Mouse (Mus musculus) heart, postnatal 4 days (tissue): ENCODE results near the gene Abca1. TPM values are rescaled to one million over a fixed set of nuclear protein-coding genes. Genes with fewer than 3 reads are reported as not detected.

Experiments
- DNase-seq: peaks from one replicate; pipeline ENCODE4 v3.0.0; 2021
- total RNA-seq, 2 experiments: library from RNA; stranded (reverse); gene quantifications; 2 replicates each; pipeline ENCODE4 v1.2.3; 2021

Abca1 gene
- total RNA-seq: 10 to 100 TPM in 1 of 2 experiments, 1 to 10 TPM in 1; 9.5 to 11.6 TPM

DNA sequence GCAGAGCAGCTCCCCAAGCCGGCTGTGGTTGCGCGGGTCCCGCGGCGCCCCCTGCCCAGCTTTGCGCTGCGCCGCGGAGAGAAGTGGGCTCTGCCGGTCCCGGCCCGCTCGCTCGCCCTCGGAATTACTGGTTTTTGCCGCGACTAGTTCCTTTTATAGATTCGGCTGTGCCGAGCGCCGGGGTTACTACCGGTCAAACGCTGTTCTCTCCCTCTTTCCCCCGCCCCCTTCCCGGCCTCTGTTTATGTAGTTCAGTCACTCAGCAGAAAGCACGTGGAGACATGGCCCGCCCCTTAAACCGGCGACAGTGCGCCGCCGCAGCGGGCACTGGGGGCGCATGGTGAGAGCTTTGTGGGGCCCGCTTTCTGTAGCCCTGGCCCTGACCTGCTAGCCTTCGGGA, at the start of gene Abca1:
Gene Abca1 (minus strand): TSS at position 129 of the 400 bp plus-strand sequence.
- peak; percentile 91 for DNase-seq

DNA sequence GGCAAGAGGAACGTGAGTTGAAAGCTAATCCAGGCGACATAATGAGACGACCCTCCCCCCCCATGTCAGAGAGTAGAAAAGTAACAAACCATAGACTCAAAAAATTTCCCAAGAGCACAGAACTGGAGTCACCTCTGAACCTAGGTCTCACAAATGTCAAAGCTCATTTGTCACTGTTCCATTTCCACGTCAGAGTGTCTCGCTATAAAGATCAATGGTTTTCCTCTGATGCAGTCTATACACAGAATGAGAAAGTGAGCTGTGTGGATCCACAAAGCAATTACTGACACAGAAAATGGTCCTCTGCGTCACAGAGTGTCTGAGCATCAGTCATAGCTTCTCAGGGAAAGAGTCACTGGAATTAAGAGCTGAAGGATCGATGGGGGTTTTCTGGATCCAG, 44.8 kb upstream of the Abca1 start:
- DNase-seq: no peak

DNA sequence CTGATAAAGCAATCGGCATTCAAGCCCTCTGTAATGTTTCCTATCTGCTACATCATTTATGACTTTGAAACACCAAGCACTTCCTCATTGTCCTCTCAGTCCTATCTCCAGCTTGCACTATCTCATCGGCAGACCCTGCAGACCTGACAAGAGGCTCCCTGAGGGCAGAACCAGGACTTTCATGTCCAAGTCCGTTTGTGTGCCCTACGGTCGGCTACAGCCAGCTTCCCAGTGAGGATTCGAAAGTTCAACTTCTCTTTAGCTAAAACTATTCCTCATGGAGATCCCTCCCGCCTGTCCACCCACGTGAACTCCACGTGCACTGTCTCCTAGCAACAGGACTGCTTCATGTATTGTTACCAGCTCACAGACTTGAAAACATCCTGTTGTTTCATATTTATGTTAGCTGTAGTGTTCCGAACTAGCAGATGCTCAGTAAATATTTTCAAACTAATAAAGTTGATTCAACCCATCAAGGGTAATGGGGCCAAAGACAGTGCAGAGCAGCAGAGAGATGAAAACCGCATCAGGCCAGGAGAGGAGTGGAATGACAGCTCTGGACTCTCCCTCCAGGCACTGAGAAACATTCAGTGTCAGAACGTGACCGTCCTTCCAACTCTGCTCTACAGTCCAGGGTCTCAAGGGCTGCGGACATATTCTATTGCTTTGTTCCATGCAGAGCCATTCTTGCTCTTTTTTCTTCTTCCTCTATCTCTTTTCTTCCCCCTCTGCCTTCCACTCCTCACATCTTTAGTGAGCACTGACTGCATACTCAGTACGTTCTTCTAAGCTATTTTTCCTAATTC, 44.1 kb upstream of the Abca1 start:
- DNase-seq: no peak

DNA sequence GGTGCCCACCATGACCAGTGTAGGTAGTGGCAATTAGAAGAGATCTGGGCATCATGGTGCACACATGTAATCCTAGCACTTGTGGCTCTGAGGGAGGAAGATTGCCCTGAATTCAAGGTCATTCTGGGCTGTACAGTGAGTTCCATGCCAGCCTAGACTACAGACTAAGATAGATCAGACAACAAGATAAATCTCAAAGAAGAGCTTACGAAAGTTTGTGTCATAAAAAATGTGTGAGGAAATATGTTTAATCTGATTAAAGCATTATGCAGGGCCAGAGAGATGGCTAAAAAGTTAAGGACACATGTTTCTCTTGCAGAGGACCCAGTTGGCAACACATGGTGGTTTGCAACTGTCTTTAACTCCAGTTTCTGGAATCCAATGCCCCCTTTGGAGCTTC, 40.6 kb upstream of the Abca1 start:
- no peak for DNase-seq

DNA sequence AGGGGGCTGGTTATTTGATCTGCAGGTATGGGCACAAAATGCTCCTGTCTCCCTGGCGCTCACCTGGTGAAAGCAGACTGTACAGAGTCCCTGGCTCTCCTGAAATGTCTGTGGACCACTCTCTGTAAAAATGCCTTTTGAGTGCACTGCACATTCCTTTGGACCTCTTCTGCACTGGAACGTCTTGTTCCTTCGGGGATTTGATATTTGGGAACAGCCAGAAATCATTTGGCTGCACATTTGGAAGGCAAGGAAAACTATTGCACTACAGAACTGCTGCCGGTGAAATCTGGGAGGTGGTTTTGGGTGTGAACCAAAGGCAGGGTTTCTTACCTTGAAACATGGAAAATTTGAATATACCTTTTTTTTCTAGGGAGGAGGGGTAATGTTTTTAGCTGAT, 38.1 kb upstream of the Abca1 start:
- no peak for DNase-seq

DNA sequence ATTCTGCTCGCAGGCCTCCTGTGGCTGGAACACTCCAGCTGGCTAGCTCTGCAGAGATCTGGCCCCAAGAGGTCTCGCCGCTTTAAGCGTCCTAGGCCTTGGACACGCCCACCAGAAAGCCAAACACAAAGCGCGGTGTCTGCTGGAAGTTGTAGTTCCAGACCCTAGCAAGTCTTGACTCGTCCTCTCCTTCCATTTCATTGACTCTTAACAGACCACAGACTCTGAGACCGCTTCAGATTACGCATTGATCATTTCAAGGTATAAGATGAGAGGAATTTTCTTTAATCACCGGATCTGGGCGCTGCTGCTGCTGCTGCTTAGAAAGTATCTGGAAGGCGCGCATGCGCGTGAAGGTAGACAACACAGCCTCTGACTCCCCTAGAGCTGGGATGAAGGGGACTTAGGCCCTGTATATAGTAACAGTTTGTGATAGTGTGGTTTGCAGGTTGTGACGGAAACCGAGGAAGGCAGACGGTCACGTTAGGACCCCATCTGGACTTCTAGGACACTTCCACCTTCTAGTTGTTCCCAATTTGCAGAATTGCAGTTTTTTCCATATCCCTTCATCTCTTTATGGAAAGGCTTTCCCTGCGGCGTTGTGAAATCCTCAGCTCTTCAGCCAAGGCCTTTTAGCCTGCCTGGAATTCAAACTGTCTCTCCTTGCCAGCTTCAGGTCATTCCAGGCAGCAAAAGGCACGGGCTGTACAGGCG, 36.5 kb upstream of the Abca1 start:
- DNase-seq: peak; percentile 90

DNA sequence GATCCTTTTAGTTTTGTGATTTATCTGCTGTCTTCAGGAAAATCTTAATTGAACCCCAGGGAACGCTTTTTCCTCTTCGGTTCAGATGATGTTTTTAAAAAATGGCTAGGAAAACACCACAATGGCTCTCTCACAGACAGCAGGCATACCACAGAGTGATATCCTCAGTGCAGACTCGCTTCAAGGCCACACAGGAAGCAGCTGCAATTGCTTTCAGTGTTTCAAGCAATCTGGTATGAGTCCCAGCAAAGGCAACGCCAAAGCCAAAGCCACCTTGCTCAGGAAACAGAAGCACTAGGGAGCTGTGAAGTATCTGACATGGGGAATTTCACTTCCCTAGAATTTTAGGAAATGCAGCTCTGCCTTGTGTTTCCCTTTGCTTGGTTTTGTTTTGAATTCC, 27.4 kb upstream of the Abca1 start:
- DNase-seq: peak; percentile 51

DNA sequence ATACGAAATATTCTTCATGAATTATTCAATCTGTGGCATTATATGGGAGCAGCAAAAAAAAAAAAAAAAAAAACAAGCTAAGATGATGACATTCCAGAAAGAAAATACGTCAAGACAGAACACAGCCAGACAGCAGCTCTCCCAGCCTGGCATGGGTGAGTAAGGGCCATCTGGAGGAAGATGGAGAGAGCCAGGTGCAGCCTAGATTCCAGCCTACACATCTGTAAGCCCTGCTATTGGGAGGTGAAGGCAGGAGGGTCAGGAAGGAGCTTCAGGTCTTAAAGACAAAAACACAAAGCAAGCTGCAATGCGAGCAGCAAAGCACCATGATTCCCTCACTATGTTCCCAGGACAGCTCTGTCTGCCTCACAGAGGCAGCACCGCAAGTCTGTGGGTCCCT, 26.9 kb upstream of the Abca1 start:
- DNase-seq: no peak

DNA sequence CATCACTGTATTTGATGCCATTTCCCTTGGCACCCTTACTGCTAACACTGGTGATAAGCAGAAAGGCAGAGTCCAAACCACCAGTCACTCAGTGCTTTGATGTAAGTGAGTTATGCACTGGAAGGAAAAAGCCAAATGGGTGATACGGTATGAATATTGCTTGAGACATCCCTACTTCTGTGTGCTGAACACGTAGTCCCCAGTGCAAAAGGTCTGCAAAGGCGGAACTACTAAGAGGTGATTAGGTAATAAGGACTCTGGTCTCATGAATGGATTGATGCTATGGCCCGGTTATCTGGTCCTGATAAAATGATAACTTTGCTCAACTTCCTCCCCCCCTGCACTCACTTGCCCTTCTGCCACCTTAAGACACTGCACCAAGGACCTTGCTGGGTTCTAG, 26.4 kb upstream of the Abca1 start:
- no peak for DNase-seq

DNA sequence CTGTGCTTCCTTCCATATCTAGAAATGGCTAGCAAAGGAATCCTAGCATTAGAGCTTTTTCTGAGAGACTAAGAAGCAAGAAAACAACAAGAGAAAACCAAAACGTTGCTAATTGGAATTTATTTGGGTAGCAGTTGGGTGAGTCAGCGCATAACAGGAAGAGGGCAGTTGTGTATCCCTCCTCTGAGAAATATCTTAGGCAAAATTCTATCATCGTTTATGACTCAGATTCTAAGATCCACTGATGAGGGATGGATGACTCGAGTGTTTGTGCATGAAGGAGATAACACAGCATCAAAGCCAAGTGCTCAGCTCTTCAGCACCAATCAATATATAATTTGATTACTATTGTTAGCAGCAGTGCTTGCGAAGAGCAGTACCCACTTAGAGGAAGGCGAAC, 21.8 kb upstream of the Abca1 start:
- DNase-seq: no peak

DNA sequence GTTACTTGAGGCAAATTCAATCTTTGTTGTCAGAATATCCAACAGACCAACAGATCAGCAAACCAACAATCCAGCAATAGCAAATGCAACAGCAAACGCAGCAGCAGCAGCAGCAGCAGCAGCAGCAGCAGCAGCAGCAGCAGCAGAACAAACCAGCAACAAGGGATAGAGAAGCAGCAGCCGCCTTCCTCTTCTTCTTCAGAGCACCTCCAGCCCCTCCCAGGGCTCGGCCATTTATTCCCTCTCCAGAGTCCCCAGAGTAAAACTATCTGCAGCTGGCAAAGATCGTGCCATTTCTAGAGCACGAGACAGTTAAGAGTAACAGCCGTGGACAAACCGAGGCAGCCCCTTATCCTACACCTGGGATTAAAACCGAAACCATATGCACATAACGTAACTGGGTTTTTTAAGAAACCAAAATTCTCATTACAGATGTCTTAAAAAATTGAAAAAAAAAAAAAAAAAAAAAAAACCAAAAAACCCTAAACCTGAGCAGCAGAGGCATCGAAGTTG, 19.7 kb upstream of the Abca1 start:
- no peak for DNase-seq

DNA sequence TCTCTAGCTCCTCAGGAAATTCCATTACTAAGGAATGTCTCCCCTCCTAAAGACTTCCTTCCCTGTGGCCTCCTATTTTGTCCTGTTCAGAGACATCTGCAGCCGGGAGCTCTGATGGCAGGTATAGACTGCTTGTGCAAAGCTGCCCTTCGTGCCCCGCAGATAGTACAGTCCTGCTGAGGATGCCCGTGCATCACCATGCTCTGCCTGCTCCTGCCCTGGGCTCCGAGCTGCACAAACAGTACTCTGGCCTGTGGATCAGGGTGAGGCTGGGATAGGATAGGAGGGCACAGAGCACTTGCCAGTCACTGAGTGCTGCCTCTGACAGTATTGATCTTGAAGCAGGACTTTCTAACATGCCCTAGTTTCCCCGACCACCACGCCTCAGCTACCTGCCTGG, 18.8 kb upstream of the Abca1 start:
- DNase-seq: no peak

DNA sequence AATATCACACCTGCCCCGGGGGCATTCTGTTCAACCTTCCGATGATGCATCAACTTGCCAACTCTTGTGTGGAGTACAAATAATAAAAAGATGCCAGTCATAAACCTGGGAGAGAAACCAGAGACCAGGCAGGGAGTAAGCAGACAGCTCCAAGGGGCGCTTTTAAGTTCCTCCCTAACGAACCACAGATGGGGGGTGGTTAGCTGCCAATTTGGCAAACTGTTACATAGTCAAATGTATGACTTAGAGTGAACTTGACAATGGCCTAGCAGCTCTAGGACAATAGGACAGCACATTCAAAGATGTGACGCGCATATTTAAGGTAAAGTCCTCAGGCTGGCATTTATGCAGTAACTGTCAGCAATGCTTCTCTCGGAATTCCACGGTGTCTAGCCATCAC, 18.0 kb upstream of the Abca1 start:
- DNase-seq: no peak

DNA sequence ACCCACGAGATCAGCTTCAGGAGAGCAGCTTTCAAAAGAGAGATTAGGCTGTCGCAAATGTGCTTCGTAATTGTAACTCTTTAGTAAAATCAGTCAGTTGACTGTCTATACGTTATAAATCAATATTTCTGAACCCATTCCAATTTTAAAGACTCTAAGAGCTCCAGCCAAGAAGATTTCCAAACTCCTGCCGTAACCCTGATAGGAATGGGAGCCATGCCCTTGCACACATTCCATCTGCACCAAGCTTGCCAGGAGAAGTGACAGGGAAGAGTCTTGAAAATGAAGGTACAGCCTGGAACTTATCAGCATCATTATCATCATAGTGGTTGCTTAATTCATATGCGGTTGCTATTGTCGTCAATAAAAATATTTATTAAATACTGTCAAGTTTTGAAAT, 15.2 kb upstream of the Abca1 start:
- DNase-seq: no peak

DNA sequence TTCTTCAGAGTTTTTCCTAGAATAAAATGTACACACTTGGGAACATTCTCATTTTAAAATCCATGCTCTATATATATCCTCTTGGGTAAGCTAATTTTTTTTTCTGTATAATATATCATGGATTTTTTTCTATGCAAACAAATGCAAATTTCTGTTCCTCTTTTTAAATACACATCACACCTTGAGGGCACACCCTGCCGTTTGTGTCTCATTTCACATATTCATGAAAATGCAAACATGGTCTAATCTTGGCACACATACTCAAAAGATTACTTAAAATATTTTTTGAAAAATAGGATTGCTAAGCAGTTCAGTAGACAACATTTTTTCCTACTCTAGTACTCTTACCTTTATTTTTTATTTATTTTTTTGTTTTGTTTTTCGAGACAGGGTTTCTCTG, 10.7 kb upstream of the Abca1 start:
- DNase-seq: no peak

DNA sequence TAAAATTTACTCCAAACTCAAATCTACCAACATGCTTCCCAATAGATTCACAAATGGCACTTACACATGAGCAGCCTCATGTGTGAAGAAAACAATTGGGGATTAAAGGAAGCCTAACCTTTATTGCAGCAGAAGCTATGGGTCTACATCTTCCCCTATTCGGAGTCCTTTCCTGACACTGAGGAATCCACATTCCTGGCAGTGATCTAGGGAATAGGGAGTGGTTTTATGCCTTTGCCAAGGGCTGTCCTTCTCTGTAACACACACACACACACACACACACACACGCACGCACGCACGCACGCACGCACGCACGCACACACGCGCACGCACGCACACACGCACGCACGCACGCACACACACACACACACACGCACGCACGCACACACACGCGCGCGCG, 5.5 kb upstream of the Abca1 start:
- DNase-seq: no peak

DNA sequence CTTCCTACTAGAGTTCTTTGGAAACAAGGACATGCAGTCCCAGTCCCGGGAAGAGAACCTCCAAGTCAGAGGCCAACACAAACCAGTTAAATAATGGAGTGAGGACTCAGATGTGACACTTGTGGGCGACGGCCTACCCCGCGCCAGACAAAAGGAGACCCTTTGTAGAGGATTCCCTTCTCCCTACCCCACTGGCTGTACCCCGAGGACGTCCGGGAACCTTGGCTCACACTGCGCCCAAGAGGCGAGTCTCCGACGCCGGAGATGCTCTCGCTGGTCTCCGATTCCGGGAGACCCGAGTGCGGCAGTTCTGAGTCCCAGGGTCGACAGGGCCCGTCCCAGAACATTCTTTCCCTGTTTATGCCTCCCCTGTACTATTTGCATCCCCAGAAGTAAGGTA, 519 bp downstream of the Abca1 start:
- peak; percentile 33 for DNase-seq

DNA sequence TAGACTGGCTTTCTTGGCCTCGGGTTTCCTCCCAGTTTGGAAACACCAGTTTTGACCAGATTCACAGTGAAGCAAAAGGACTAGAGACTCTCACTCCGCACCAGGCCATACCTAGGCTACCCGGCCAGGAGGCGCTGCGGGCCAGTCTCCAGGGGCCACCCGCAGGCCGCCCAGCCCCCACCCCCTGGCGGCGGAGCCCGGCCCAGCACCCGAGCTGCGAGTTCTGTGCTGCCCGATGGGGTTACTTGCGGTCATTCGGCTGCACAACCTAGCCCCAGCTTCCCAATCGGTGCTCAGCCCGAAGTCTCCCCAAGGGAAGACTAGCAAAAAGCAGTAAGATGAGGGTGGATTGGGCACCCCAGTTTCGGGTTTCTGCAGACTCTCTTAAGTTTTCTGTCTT, 1.1 kb downstream of the Abca1 start:
- DNase-seq: peak; percentile 91

DNA sequence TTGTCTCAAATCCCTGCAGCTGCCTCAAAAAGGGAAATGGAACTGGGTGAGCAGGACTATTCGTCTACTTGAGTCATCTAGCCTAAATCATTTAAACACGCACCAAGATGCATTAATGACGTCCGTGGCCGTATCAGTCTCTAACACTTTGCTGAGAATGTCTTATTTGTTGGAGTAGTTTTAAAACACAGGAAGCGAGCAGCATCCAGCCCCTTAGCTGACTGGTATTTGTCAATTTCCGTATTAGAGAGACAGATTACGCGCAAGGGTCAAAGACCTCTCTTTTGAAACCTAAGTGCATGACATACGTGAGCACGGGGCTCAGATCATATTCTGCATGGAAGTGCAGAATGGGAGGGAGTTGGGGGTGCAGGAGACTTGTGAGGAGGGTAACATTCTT, 4.2 kb downstream of the Abca1 start:
- no peak for DNase-seq

DNA sequence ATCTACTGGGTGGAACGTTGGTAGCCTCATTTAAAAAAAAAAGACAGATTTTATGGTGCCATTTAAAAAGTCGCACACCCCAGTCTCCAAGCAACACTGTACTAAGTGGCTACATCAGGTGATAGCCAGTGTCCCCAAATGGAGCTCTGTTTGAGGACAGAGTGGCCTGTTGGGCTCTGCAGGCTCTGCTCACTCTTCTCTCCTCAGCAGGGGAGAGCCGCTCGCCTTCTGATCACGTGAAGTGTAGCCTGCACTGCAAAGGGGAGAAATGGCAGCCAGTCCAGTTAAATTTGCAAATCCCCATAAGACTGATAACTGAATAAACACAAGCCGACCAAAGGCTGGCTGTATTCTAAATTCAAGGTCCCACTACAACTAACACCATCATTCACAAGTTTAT, 6.0 kb downstream of the Abca1 start:
- DNase-seq: no peak

DNA sequence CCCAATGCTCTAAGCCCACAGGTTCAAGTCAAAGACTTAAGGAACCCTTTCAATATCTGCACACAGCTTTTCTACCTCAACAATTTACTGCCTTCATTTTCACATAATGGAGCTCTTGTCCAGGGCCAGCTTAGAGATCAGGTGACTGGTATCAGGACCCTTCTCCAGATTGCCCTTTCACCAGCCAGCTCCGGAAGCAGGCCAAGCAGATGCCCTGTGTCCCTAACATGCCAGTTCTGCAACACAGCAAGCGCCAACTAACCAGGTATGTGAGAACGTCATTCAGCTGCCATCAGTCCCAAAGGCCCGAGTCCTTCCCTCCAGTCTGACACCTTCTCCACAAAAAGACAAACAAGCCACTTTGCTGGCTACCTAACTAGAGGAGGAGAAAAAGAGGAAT, 6.6 kb downstream of the Abca1 start:
- no peak for DNase-seq

DNA sequence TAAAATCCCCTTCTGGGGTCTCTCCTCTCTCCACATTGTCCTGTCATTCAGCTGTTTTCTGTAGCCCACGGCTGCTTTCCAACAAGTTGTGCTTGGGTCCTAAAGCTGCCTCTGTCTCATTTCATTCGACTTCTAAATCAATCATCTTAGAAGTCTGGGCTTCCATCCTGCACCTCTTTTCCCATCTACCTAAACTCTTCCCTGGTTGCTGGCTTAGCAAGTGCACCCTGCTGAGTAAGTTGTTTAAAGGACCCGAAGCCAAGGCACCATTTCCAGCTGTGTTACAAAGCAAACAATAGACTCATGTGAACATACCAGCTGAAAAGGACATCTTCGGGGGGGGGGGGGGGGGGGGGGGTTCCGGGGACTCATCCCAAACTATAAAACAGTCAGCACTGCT, 7.0 kb downstream of the Abca1 start:
- DNase-seq: no peak

DNA sequence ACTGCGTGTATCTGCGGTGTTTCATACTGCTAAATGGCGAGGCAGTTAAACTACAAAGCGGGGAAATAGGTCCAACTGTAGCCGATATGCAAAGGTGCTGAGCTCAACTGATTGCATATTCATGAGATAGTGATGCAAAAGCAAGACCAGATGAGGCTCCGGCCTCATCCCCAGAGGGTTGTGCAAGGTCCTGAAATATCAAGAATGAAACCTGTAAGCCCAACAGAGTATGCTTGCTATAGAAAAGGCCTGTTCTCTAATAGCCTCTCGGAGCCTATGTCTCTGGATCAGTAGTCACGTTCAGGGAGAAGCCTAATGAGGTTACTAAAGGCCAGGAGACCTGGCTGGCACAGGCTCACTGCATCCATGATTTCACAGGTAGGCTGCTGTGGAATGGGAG, 9.2 kb downstream of the Abca1 start:
- DNase-seq: no peak

DNA sequence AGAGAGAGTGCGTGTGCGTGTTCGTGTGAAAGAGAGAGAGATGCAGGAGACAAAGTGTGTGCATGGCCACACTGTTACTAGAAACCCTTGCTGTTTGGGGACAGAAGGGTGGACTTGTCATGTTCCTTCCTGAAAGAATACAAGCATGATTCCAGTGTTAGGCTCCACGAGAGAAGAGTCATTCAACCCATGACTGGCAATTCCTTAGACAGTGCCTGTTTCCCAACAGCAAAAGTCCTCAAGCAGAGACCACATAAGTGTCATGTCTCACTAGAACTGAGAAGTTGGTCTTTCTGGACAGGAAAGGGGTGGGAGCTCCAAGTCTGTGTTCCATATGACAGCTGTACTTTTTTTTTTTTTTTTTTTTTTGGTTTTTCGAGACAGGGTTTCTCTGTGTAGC, 10.1 kb downstream of the Abca1 start:
- DNase-seq: no peak
